Mouse (Mus musculus) neural tube, embryonic 10.5 days (tissue): ENCODE results near the gene Adcy4.
A peak's percentile ranks its signal among the peaks of the same experiment; 100 is the strongest.

Source experiments
- DNase-seq: peaks from one replicate; pipeline ENCODE4 v3.0.0-alpha.2; 2017; ENCODE audit warnings: low spot score; ENCODE audit errors: extremely low spot score

Adcy4 gene

GRCm38 (mm10) chr14:55758363-55758784 lies 25.5 kb downstream of the Adcy4 start, which contains the start of gene Cideb:
TSS of gene Cideb (minus strand) at chr14:55758458.
- peak; percentile 27 for DNase-seq

GRCm38 (mm10) chr14:55757566-55757965 lies 26.3 kb downstream of the Adcy4 start:
- DNase-seq, result no peak

- DNase-seq, result no peak
Observed at GRCm38 (mm10) chr14:55747051-55747847, 36.6 kb downstream of the Adcy4 start.

- no peak for DNase-seq
Observed at GRCm38 (mm10) chr14:55745861-55746237, 38.0 kb downstream of the Adcy4 start.

- peak; percentile 96 for DNase-seq
Observed at GRCm38 (mm10) chr14:55745180-55745860, 38.6 kb downstream of the Adcy4 start, which contains the start of the genes Dhrs1 and Nop9. TSS of gene Dhrs1 (minus strand) at chr14:55745690. TSS of gene Nop9 (plus strand) at chr14:55745693.

DNA sequence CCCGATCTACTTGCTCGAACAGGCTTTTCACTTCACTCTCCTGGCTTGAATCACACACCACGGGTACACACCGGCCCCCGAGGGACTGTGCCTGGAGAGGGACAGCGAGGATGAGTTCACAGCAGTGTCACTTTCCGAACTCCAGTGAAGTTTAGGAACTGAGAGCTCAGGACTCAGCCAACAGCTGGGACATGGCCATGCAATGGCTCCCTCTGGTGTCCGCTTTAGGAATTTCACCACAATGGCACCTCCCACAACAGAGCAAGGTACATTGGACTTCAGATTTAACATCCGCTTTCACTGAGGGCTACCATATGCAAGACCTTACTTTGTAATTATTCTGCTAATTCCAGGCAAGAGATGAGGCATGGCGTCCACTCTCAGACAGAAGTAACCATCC lies 40.2 kb downstream of the Adcy4 start:
- DNase-seq, result peak; percentile 92

- DNase-seq, result no peak
Observed at GRCm38 (mm10) chr14:55737086-55737687, 46.7 kb downstream of the Adcy4 start.

DNA sequence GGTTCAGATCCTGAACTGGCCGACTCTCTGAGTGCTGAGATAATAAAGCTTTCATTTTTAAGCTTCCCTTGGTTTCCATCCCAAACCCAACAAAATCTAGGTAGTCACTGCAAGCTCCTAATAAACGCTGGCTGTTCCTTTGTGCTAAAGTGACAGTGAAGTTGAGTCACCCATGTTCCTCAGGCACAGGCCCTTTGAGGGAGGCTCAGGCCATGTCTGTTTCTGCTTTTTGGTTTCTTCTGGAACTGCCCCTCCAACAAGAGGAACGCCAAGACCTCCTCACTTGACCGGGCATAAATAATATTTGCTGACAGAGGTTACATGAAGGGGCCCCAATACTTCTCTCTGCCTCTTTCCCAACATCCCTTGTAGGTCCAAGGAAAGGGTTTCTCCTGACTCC lies 48.1 kb downstream of the Adcy4 start:
- DNase-seq, result no peak

GRCm38 (mm10) chr14:55735334-55735733 lies 48.6 kb downstream of the Adcy4 start:
- no peak for DNase-seq

- DNase-seq, result no peak
Observed at GRCm38 (mm10) chr14:55734869-55735268, 49.0 kb downstream of the Adcy4 start.

DNA sequence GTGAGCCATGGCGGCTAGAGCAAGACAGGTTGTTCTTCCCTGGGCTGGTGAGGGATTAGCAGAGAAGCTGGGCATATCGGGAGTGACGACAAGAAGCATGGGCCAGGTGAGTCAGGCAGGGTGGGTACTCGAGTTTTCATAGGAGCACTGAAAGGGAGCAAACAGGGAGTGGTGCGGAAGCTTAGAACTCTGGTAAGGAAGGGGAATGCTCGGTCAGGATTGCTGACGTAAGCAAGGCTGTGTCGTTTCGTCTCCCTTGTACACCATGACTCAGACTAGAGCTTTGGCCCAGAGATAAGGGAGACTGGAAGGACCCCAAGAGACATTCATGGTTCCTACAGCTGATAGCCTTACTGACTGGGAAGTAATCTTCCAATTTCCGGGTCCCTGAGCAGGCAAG lies 50.0 kb downstream of the Adcy4 start:
- DNase-seq, result no peak

GRCm38 (mm10) chr14:55730531-55731032 lies 53.3 kb downstream of the Adcy4 start:
- DNase-seq, result no peak

DNA sequence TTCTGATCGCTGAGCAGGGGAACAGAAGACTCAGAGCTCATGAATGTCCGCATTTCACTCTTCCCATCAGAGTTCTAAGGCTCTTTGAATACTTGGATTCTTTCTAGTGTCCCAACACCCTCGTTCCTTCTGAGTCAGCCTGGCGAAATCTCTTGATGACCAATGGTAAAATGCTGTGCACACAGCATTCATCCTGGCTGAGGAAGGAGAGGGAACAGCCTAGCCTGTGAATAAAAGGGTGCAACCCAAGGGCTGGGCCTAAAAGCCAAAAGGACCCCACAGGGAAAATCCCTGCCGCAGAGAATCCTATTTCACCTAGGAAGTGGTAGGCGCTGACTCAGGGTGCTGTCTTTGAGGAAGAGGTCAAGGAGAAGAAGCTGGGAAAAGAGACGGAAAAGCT lies 53.8 kb downstream of the Adcy4 start:
- no peak for DNase-seq

GRCm38 (mm10) chr14:55727889-55728685 lies 55.8 kb downstream of the Adcy4 start:
- DNase-seq, result no peak

- no peak for DNase-seq
Observed at GRCm38 (mm10) chr14:55726261-55726660, 57.6 kb downstream of the Adcy4 start.

DNA sequence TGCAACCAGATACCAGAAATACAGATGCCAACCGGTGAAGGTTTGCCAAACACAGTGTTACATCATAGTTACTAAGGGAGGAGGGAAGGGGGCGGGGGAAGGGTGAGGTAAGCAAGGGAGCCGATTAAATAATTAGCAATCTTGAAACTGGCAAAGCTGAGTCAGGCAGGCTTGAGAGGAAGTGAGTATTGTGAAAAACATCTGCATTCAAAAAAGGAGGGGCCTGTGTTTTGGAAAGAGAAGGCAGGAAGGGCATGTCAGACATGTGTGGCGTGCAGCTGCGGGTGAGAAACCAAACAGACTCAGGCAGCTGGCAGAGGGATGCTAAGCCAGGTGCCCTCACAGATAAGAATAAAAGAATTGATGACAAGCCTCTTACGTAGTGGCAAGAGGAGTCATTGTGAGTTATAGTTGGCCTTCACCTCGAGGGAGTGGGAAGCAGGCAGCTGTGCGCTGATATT lies 59.5 kb downstream of the Adcy4 start:
- DNase-seq, result no peak

- DNase-seq, result no peak
Observed at GRCm38 (mm10) chr14:55723433-55723832, 60.5 kb downstream of the Adcy4 start.

DNA sequence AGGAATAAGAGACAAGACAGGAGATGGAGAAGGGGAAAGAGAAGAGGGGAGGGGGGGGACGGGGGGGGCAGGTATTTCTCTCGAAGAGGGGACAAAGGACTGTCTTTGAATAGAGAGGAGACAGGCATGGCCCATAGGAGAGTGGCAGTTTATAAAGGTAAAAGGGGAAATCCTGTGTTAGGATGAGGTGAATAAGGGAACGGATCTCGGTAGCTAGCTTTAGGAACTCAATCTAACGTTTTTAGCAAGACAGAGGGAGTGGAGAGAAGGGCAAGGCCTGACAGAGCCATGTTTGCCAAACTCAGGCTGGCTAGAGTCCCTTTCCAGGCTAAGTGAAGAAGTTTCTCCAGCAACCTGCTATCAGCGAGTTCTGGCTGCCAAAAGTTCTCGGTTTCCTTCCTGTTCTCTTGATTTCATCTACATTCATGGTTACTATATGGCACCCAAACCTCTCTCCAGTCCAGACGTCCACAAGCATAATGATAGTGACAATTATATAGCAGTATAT lies 61.4 kb downstream of the Adcy4 start:
- DNase-seq, result no peak

DNA sequence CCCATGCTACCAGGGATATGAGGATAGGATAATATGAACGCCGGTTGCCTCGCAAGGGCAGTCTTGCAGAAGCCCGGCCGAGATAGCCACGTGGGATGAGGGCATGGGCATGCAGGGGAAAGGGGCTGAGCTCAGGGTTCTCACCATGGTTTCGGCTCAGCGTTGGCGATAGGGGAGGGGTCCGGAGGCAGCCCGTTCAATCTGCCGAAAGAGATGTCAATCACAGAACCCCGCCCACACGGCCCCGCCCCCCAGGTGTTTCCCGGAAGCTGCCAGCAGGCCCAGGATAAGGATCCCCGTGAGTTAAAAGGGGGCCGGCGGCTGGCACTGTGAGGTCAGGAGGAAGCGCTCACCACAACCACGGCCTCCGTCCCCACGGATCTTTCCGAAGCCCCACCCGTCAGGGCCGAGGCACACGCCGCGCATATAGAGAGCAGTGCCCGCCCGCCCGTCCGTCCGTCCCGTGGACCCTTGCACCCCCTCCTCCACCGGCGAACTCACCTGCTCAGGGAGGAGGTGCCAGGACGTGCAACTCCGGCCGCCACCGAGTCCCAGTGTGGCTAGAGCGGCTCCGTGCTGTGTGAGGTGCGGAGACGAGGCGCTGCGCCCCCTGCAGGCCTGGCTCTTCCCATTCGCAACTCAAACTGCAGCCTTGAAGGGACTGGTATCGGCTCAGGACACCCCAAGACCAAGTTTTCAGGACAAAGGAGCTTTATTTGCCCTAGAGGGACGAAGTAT lies 62.0 kb downstream of the Adcy4 start, which contains the start of gene Rabggta:
Gene Rabggta (minus strand): TSS at position 564 of the 738 bp plus-strand sequence.
- DNase-seq, result peak; percentile 94

- no peak for DNase-seq
Observed at GRCm38 (mm10) chr14:55721076-55721475, 62.8 kb downstream of the Adcy4 start.
